Mouse (Mus musculus) midbrain, embryonic 11.5 days (tissue): ENCODE data around the gene Jade1. TPM values are rescaled to one million over a fixed set of nuclear protein-coding genes. Genes with fewer than 3 reads are reported as not detected.

ENCODE experiments used
- ATAC-seq: fragments of 200-750 bp; cut with Nextera tagmentation; 2 replicates; pipeline ENCODE4 v1.8.0; 2017; ENCODE audit warnings: moderate TSS enrichment, moderate library complexity; ENCODE audit not compliant: low FRiP score
- DNase-seq: peaks from one replicate; pipeline ENCODE4 v3.0.0; 2015; ENCODE audit warnings: low spot score; ENCODE audit errors: missing footprints
- H3K27ac ChIP-seq: fragments of 300-500 bp; sonication (generic); 2 replicates; pipeline ENCODE4 v1.5.1; 2014; ENCODE audit warnings: low read depth, low read length
- H3K27me3 ChIP-seq: fragments of 300-500 bp; sonication (generic); 2 replicates; pipeline ENCODE4 v1.6.1; 2014; ENCODE audit warnings: mild to moderate bottlenecking, low read length, moderate library complexity, mixed read lengths; ENCODE audit not compliant: control insufficient read depth, insufficient read depth
- H3K36me3 ChIP-seq: fragments of 300-500 bp; sonication (generic); 2 replicates; pipeline ENCODE4 v1.6.1; 2014; ENCODE audit warnings: mild to moderate bottlenecking, low read length, moderate library complexity, mixed read lengths; ENCODE audit not compliant: control insufficient read depth, insufficient read depth
- H3K4me1 ChIP-seq: fragments of 300-500 bp; sonication (generic); 2 replicates; pipeline ENCODE4 v1.6.1; 2014; ENCODE audit warnings: low read length; ENCODE audit not compliant: control insufficient read depth, insufficient read depth
- H3K4me2 ChIP-seq: fragments of 300-500 bp; sonication (generic); 2 replicates; pipeline ENCODE4 v1.6.1; 2014; ENCODE audit warnings: mild to moderate bottlenecking, moderate library complexity
- H3K4me3 ChIP-seq: fragments of 300-500 bp; sonication (generic); 2 replicates; pipeline ENCODE4 v1.5.1; 2014; ENCODE audit warnings: low read depth, low read length
- H3K9ac ChIP-seq: fragments of 300-500 bp; sonication (generic); 2 replicates; pipeline ENCODE4 v1.6.1; 2014; ENCODE audit warnings: low read length
- H3K9me3 ChIP-seq: fragments of 300-500 bp; sonication (generic); 2 replicates; pipeline ENCODE4 v1.6.1; 2016; ENCODE audit warnings: low read length; ENCODE audit not compliant: control insufficient read depth
- WGBS: fragments of 180-500 bp; shearing (Covaris S2); extraction: QIAGEN DNeasy Blood & Tissue Kit; methylation state at CpG from one replicate; pipeline ENCODE4 v1.1.7; 2014; 5-methylcytosine and 5-hydroxymethylcytosine counted together
- polyA plus RNA-seq: library from polyadenylated mRNA; unstranded; fragments of >200 nt; fragmentation: Nextera tagmentation; extraction: Ambion mirVana; gene quantifications from 2 replicates; pipeline ENCODE4 v1.2.1, GENCODE M21; 2014

The Jade1 gene
- polyA plus RNA-seq, 1 experiment from 2014 or later, result 20.2 TPM

GRCm38 (mm10) chr3:41522226-41523005 is 33.1 kb upstream of the Jade1 start:
- peak; percentile 75 for ATAC-seq
- Histone ChIP-seq H3K4me3 (no peak overlapping the region), H3K9me3 (no peaks in the 10 kb centered on the region), H3K9ac (no peak overlapping the region), H3K4me2 (peak overlapping the region; percentile 17; the same call in 1 of the 2 replicates), H3K4me1 (peaks cover 3% of the 10 kb centered on the region; the same call in 1 of the 2 replicates), H3K27ac (no peak overlapping the region), H3K36me3 (no peaks in the 10 kb centered on the region), H3K27me3 (no peaks in the 10 kb centered on the region)
- WGBS, result 37% methylated on average over 18 of the region's 18 CpGs
- DNase-seq, result peak; percentile 88

- no peak overlapping the region for H3K4me3 ChIP-seq
- H3K9ac ChIP-seq, result no peak overlapping the region
- no peak for ATAC-seq
- peak; percentile 56 for DNase-seq
- H3K4me1 ChIP-seq, result peaks cover 3% of the 10 kb centered on the region; the same call in 1 of the 2 replicates
- H3K27ac ChIP-seq, result no peak overlapping the region
- 53% methylated on average over 2 of the region's 2 CpGs for WGBS
- no peaks in the 10 kb centered on the region for H3K36me3 ChIP-seq
- no peaks in the 10 kb centered on the region for H3K27me3 ChIP-seq
- no peaks in the 10 kb centered on the region for H3K9me3 ChIP-seq
- H3K4me2 ChIP-seq, result no peak overlapping the region
These were observed 32.5 kb upstream of the Jade1 start for GRCm38 (mm10) chr3:41523006-41523375.

GRCm38 (mm10) chr3:41523460-41523859 is 32.1 kb upstream of the Jade1 start:
- no peak overlapping the region for H3K4me3 ChIP-seq
- H3K27me3 ChIP-seq, result no peaks in the 10 kb centered on the region
- no peaks in the 10 kb centered on the region for H3K9me3 ChIP-seq
- H3K36me3 ChIP-seq, result no peaks in the 10 kb centered on the region
- DNase-seq (no peak), ATAC-seq (no peak)
- no peak overlapping the region for H3K9ac ChIP-seq
- no peak overlapping the region for H3K27ac ChIP-seq
- H3K4me1 ChIP-seq, result peaks cover 3% of the 10 kb centered on the region; the same call in 1 of the 2 replicates
- 96% methylated on average over 4 of the region's 4 CpGs for WGBS
- no peak overlapping the region for H3K4me2 ChIP-seq

GRCm38 (mm10) chr3:41528291-41528969 is 27.1 kb upstream of the Jade1 start:
- ATAC-seq, result no peak
- H3K9ac ChIP-seq, result no peak overlapping the region
- no peak overlapping the region for H3K4me3 ChIP-seq
- no peaks in the 10 kb centered on the region for H3K27me3 ChIP-seq
- no peaks in the 10 kb centered on the region for H3K4me1 ChIP-seq
- no peaks in the 10 kb centered on the region for H3K36me3 ChIP-seq
- H3K4me2 ChIP-seq, result no peak overlapping the region
- no peak overlapping the region for H3K27ac ChIP-seq
- 95% methylated on average over 2 of the region's 2 CpGs for WGBS
- H3K9me3 ChIP-seq, result no peaks in the 10 kb centered on the region
- no peak for DNase-seq

- Histone ChIP-seq H3K4me3 (no peak overlapping the region), H3K4me2 (no peak overlapping the region), H3K27me3 (no peaks in the 10 kb centered on the region), H3K9ac (no peak overlapping the region), H3K4me1 (no peaks in the 10 kb centered on the region), H3K27ac (no peak overlapping the region), H3K36me3 (no peaks in the 10 kb centered on the region), H3K9me3 (no peaks in the 10 kb centered on the region)
- DNase-seq (no peak), ATAC-seq (no peak)
- WGBS, result 77% methylated on average over 3 of the region's 3 CpGs
These were observed 25.4 kb upstream of the Jade1 start for GRCm38 (mm10) chr3:41530156-41530555.

GRCm38 (mm10) chr3:41531541-41531940 is 24.0 kb upstream of the Jade1 start:
- H3K4me3 ChIP-seq, result no peak overlapping the region
- H3K9ac ChIP-seq, result no peak overlapping the region
- peak; percentile 45 for DNase-seq
- no peaks in the 10 kb centered on the region for H3K27me3 ChIP-seq
- no peak for ATAC-seq
- no peaks in the 10 kb centered on the region for H3K4me1 ChIP-seq
- no peaks in the 10 kb centered on the region for H3K36me3 ChIP-seq
- whole genome bisulfite sequencing, result 45% methylated on average over 8 of the region's 8 CpGs
- H3K27ac ChIP-seq, result no peak overlapping the region
- H3K4me2 ChIP-seq, result no peak overlapping the region
- no peaks in the 10 kb centered on the region for H3K9me3 ChIP-seq

- WGBS, result 89% methylated on average over 12 of the region's 12 CpGs
These were observed 23.4 kb upstream of the Jade1 start for GRCm38 (mm10) chr3:41532109-41532508.

GRCm38 (mm10) chr3:41533660-41534059 is 21.9 kb upstream of the Jade1 start:
- WGBS, result 73% methylated on average over 7 of the region's 7 CpGs
- Histone ChIP-seq H3K4me3 (no peak overlapping the region), H3K9ac (no peak overlapping the region), H3K4me1 (no peaks in the 10 kb centered on the region), H3K4me2 (no peak overlapping the region), H3K27ac (no peak overlapping the region), H3K36me3 (no peaks in the 10 kb centered on the region), H3K9me3 (no peaks in the 10 kb centered on the region), H3K27me3 (no peaks in the 10 kb centered on the region)
- ATAC-seq (no peak), DNase-seq (peak; percentile 45)

More at GRCm38 (mm10) chr3:41532109-41532508, 23.4 kb upstream of the Jade1 start:
- Histone ChIP-seq H3K4me1 (no peaks in the 10 kb centered on the region), H3K27ac (no peak overlapping the region), H3K36me3 (no peaks in the 10 kb centered on the region), H3K27me3 (no peaks in the 10 kb centered on the region), H3K4me2 (no peak overlapping the region), H3K4me3 (no peak overlapping the region), H3K9me3 (no peaks in the 10 kb centered on the region), H3K9ac (no peak overlapping the region)
- peak; percentile 12 for DNase-seq
- ATAC-seq, result no peak

- Histone ChIP-seq H3K4me1 (no peaks in the 10 kb centered on the region), H3K4me2 (no peak overlapping the region), H3K9me3 (no peaks in the 10 kb centered on the region), H3K27me3 (no peaks in the 10 kb centered on the region), H3K36me3 (no peaks in the 10 kb centered on the region), H3K9ac (no peak overlapping the region), H3K4me3 (no peak overlapping the region), H3K27ac (no peak overlapping the region)
- ATAC-seq (no peak), DNase-seq (peak; percentile 69)
- 100% methylated on average over 2 of the region's 2 CpGs for WGBS
These were observed 17.6 kb upstream of the Jade1 start for GRCm38 (mm10) chr3:41537957-41538356.
